Mouse (Mus musculus): Measurements from ENCODE around the gene Tpbgl. TPM values are rescaled to one million over a fixed set of nuclear protein-coding genes. Genes with fewer than 3 reads are reported as not detected.
A peak's percentile ranks its signal among the peaks of the same experiment; 100 is the strongest.

Gene Tpbgl
- polyA plus RNA-seq (2011; ENCODE audit: insufficient read length, low read depth, missing spikeins) = 0.17 and 0.28 TPM in 2 replicates

GRCm38 (mm10) chr7:99626376-99627270 is at the start of gene Tpbgl:
Gene Tpbgl (minus strand): TSS chr7:99627103.
- peak within 1 kb of the TSS; percentile 26 for H3K4me3 ChIP-seq (ENCODE audit: insufficient read depth, low read length)
- TF ChIP-seq CTCF (IDR thresholded peaks at IDR 0.05; ENCODE audit: borderline replicate concordance, insufficient read depth, low read length) = no peak
- no peak for TF ChIP-seq POLR2A (IDR thresholded peaks at IDR 0.05; ENCODE audit: low read depth, low read length)
- no peak within 1 kb of the TSS for H3K27ac ChIP-seq (ENCODE audit: insufficient read depth, low read length)
- no peaks in the 10 kb centered on the region for H3K4me1 ChIP-seq (ENCODE audit: control insufficient read depth, insufficient read depth, low read length)

GRCm38 (mm10) chr7:99674890-99675289 is 48.0 kb upstream of the Tpbgl start:
- no peak overlapping the region for H3K4me3 ChIP-seq (ENCODE audit: insufficient read depth, low read length)
- TF ChIP-seq CTCF (IDR thresholded peaks at IDR 0.05; ENCODE audit: borderline replicate concordance, insufficient read depth, low read length) = no peak
- no peak for TF ChIP-seq POLR2A (IDR thresholded peaks at IDR 0.05; ENCODE audit: low read depth, low read length)
- no peak overlapping the region for H3K27ac ChIP-seq (ENCODE audit: insufficient read depth, low read length)
- H3K4me1 ChIP-seq (ENCODE audit: control insufficient read depth, insufficient read depth, low read length) = no peaks in the 10 kb centered on the region

GRCm38 (mm10) chr7:99674209-99674608 is 47.3 kb upstream of the Tpbgl start:
- Histone ChIP-seq H3K4me3 (ENCODE audit: insufficient read depth, low read length) (no peak overlapping the region), H3K4me1 (ENCODE audit: control insufficient read depth, insufficient read depth, low read length) (no peaks in the 10 kb centered on the region), H3K27ac (ENCODE audit: insufficient read depth, low read length) (no peak overlapping the region)
- TF ChIP-seq POLR2A (IDR thresholded peaks at IDR 0.05; ENCODE audit: low read depth, low read length) = no peak
- no peak for TF ChIP-seq CTCF (IDR thresholded peaks at IDR 0.05; ENCODE audit: borderline replicate concordance, insufficient read depth, low read length)

GRCm38 (mm10) chr7:99673188-99673587 is 46.3 kb upstream of the Tpbgl start:
- Histone ChIP-seq H3K4me1 (ENCODE audit: control insufficient read depth, insufficient read depth, low read length) (no peaks in the 10 kb centered on the region), H3K27ac (ENCODE audit: insufficient read depth, low read length) (no peak overlapping the region), H3K4me3 (ENCODE audit: insufficient read depth, low read length) (no peak overlapping the region)
- TF ChIP-seq CTCF (IDR thresholded peaks at IDR 0.05; ENCODE audit: borderline replicate concordance, insufficient read depth, low read length) = no peak
- no peak for TF ChIP-seq POLR2A (IDR thresholded peaks at IDR 0.05; ENCODE audit: low read depth, low read length)

- Histone ChIP-seq H3K27ac (ENCODE audit: insufficient read depth, low read length) (no peak overlapping the region), H3K4me3 (ENCODE audit: insufficient read depth, low read length) (no peak overlapping the region), H3K4me1 (ENCODE audit: control insufficient read depth, insufficient read depth, low read length) (no peaks in the 10 kb centered on the region)
- TF ChIP-seq POLR2A (IDR thresholded peaks at IDR 0.05; ENCODE audit: low read depth, low read length) (no peak), CTCF (IDR thresholded peaks at IDR 0.05; ENCODE audit: borderline replicate concordance, insufficient read depth, low read length) (no peak)
These were observed 44.9 kb upstream of the Tpbgl start for GRCm38 (mm10) chr7:99671544-99672435.

- H3K4me1 ChIP-seq (ENCODE audit: control insufficient read depth, insufficient read depth, low read length) = no peaks in the 10 kb centered on the region
- TF ChIP-seq POLR2A (IDR thresholded peaks at IDR 0.05; ENCODE audit: low read depth, low read length) (no peak), CTCF (IDR thresholded peaks at IDR 0.05; ENCODE audit: borderline replicate concordance, insufficient read depth, low read length) (no peak)
These were observed 44.0 kb upstream of the Tpbgl start for GRCm38 (mm10) chr7:99670915-99671314.

GRCm38 (mm10) chr7:99668802-99669201 is 41.9 kb upstream of the Tpbgl start:
- no peaks in the 10 kb centered on the region for H3K4me1 ChIP-seq (ENCODE audit: control insufficient read depth, insufficient read depth, low read length)
- no peak for TF ChIP-seq CTCF (IDR thresholded peaks at IDR 0.05; ENCODE audit: borderline replicate concordance, insufficient read depth, low read length)
- TF ChIP-seq POLR2A (IDR thresholded peaks at IDR 0.05; ENCODE audit: low read depth, low read length) = no peak
- H3K27ac ChIP-seq (ENCODE audit: insufficient read depth, low read length) = no peak overlapping the region
- no peak overlapping the region for H3K4me3 ChIP-seq (ENCODE audit: insufficient read depth, low read length)

More at GRCm38 (mm10) chr7:99670915-99671314, 44.0 kb upstream of the Tpbgl start:
- no peak overlapping the region for H3K4me3 ChIP-seq (ENCODE audit: insufficient read depth, low read length)
- no peak overlapping the region for H3K27ac ChIP-seq (ENCODE audit: insufficient read depth, low read length)

GRCm38 (mm10) chr7:99667096-99667495 is 40.2 kb upstream of the Tpbgl start:
- Histone ChIP-seq H3K4me1 (ENCODE audit: control insufficient read depth, insufficient read depth, low read length) (no peaks in the 10 kb centered on the region), H3K27ac (ENCODE audit: insufficient read depth, low read length) (no peak overlapping the region), H3K4me3 (ENCODE audit: insufficient read depth, low read length) (no peak overlapping the region)
- TF ChIP-seq POLR2A (IDR thresholded peaks at IDR 0.05; ENCODE audit: low read depth, low read length) (no peak), CTCF (IDR thresholded peaks at IDR 0.05; ENCODE audit: borderline replicate concordance, insufficient read depth, low read length) (no peak)

GRCm38 (mm10) chr7:99665731-99666452 is 39.0 kb upstream of the Tpbgl start:
- Histone ChIP-seq H3K4me1 (ENCODE audit: control insufficient read depth, insufficient read depth, low read length) (no peaks in the 10 kb centered on the region), H3K4me3 (ENCODE audit: insufficient read depth, low read length) (no peak overlapping the region), H3K27ac (ENCODE audit: insufficient read depth, low read length) (no peak overlapping the region)
- TF ChIP-seq CTCF (IDR thresholded peaks at IDR 0.05; ENCODE audit: borderline replicate concordance, insufficient read depth, low read length) = no peak
- TF ChIP-seq POLR2A (IDR thresholded peaks at IDR 0.05; ENCODE audit: low read depth, low read length) = no peak
